Mouse (Mus musculus): ENCODE data around the gene Ucp3.

Ucp3 gene

DNA sequence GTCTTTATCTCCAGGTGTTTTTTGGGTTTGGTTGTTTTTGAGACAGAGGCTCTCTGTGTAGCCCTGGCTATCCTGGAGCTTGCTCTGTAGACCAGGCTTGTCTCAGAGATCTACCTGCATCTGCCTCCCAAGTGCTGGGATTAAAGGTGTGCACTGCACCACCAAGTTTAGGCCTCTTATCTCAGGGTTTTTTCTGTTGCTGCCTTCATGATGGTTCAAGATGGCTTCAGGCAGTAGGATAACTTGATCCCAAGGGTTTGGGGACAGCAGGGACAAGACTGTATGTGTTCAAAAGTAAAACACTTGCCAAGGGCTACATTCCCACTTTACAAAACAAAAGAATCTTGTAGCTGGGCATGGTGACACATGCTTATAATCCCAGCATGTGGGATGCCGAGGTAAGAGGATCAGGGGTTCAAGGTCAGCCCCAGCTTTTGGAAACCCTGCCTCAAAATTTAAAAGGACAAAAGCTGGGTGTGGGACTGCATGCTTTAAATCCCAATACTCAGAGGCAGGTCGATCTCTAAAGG is 29.1 kb downstream of the Ucp3 start:
- no peak for DNase-seq

DNA sequence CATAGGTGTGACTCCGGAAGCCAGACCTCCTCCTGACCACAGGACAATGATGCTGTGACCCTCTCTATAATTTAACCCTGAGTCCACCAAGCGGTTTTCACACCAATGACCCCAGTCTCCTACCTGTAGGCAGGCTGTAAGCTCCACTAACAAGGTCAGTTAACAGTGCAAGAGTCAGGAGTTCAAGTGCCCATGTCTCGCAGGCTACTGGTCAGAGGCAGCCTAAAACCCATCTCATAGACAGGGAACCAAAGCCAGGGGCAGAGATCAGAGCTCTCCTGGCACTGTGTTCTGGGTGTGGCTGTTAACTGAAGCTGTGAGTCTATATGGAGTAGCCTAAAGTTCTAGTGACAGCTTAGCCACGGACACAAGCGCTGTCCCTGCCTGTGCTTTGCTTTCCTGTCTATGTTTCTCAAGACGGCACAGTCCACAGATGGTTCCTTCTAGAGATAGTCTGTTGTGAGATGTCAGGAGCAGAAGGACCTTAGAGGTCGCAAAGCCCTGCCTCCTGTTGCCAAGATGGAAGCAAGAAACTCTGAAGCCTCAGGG is 29.7 kb downstream of the Ucp3 start:
- no peak for DNase-seq

DNA sequence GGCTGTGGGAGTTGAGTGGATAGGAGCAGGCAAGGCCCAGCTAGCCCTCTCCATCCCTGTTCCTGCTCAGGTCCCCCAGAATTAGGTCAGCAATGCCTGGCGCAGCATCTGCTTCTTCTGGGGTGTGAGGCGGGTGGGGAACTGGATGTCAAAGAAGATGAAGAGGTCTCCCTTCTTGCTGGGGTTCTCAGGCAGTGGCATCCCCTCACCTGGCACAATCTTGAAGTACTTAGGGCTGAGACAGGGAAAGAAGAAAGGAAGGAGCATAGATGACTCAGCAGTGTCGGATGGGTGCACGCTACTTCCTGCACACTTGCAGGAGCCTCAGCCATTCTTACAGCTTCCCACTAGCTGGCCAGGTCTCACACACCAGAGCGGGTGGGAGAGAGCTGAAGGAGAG is 30.3 kb downstream of the Ucp3 start:
- DNase-seq = no peak

DNA sequence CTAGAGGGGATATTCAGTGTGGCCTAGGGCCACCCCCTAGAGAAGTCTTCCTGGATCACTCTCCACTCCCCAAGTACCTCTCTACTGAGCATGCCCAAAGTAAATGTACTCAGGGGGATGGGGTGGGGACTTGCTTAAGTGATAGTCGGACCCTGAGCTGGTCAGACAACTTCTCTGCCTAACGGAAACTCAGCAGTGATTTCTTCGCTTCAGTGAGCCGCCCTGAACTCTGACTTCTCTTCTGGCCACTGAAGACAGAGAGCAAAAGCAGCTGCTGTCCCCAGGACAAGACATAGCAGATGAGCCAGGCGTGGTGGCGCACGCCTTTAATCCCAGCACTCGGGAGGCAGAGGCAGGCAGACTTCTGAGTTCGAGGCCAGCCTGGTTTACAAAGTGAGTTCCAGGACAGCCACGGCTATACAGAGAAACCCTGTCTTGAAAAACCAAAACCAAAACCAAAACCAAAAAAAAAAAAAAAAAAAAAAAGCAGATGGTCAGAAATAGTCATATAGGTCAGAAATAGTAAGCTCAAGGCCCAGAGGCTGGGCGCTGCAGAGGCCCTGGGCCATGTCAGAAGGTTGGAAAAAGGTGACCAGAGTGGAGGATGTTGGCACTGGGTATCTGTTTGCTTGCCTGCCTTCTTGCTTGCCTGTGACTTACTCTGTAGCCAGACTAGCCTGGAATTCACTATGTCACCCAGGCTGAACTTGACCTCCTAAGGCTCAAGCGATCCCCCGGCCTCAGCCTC is 32.1 kb downstream of the Ucp3 start:
- no peak for DNase-seq

DNA sequence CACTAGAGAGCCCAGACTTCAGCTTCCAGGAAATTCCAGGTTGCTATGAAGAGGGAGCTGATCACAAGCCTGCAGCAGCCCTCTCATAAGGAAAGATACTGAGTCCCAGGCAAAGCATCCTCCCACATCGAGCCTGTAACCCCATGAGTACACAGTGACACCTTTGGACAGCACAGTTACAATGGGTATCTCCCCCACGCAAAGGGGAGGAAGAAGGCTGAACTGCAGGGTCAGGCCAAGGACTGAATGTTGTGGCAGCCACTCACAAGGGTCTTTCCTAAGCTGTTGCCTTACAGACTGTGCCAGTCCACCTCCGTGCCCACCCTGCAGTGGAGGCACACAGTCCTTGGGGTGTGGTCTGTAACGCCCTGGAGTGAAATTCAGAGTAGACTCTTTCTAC is 33.7 kb downstream of the Ucp3 start:
- no peak for DNase-seq

DNA sequence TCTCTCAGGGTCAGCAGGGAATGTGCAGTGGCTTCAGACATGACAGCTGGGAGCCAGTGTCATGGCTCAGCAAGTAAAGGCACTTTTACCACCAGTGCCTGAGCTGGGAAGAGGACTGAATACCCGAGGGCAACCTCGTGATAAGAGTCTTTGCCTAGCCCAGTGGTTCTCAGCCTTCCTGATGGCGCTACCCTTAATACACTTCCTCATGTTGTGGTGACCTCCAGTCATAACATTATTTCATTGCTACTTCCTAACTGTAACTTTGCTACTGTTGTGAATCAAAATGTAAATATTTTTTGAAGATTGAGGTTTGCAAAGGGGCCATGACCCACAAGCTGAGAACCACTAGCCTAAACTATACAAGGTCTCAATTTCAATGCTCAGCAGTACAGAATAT is 35.9 kb downstream of the Ucp3 start:
- DNase-seq = no peak

DNA sequence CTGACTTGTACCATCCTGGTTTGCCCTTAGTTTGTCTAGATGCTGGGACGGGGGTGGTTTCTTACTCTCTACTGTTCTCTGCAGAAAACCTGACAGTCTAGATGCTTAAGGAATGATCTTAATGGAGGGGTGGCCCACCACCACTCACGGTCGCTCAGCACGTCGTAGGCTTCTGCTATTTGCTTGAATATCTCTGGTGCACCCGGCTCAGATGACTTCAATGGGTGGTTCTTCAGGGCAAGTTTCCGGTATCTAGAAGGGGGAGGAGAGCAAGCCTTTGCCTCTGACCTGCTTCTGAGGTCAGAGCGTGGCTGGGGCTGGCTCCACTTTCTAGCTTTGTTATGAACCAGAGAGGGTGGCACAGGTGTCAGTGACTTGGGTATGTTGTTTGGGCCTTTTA is 38.8 kb downstream of the Ucp3 start:
- no peak for DNase-seq

DNA sequence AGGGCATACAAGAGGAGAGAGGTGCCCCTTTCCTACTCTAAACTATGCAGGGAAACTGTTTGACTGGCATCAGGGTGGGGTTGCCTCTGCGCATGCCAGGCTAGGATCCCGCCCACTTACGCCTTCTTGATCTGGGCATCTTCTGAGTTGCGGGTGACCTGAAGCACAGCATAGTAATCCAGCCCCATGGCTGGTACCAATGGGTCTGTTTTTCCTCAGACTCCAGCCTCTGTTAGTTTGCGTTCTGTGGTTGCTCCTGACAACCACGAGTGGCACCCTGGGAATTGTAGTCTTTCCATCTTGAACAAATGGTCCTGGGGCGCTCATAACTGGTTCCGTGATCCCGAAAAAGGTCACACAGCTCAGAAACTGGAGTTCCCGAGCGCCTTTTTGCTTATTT is 41.8 kb downstream of the Ucp3 start, which contains the start of gene Dnajb13:
Gene Dnajb13, minus strand, starts transcription at position 388 of the 400 bp plus-strand sequence.
- no peak for DNase-seq

DNA sequence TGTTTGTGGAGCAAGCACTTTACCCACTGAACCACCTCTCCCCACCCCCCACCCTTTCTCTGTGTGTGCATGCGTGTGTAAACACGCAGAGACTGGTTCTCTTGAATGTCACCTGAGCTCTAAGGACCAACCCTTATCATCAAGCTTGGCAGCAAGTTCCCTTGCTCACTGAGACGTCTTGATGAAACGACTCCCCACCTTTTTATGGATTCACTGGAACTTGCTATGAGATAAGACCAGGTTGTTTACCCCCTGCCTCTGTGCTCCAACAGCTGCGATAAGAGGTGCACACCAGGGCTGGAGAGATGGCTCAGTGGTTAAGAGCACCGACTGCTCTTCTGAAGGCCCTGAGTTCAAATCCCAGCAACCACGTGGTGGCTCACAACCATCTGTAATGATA is 47.4 kb downstream of the Ucp3 start:
- no peak for DNase-seq

DNA sequence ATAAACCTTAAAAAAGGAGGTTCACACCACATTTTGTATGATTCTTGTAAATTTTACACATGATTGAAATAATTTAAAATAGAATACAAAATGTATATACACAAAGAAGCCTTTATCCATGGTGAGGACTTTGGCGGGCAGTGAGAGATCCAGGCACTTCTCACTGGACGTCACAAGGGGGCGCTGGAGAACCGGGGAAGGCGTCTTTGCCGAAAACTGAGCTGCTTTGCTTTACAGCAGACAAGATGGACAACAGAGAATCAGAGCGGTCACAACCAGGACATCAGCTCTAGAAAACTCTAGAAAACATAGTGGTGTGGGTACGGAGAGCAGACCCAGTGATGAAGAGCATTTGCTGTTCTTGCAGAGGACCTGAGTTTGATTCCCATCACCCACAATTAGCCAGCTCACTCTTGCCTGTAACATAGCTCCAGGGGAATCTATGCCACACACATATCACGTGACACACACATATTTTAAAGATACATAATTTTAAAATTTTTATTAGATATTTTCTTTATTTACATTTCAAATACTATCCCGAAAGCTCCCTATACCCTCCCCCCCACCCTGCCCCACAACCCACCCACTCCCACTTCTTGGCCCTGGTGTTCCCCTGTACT is 48.0 kb downstream of the Ucp3 start:
- peak; percentile 69 for DNase-seq

DNA sequence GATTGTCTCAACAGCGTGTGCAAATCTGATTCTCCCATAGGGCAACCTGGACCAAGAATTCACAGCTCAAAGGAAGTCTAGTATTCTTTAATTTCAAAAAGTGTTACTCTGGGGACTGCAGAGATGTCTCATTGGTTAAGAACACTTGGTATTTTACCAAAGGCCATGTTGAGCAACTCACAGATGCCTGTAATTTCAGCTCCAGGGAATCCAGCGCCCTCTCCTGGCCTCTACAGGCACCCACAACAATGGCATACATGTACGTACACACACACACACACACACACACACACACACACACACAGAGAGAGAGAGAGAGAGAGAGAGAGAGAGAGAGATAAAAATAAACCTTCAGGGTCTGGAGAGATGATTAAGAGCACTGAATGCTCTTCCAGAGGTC is 49.4 kb downstream of the Ucp3 start:
- DNase-seq = no peak

DNA sequence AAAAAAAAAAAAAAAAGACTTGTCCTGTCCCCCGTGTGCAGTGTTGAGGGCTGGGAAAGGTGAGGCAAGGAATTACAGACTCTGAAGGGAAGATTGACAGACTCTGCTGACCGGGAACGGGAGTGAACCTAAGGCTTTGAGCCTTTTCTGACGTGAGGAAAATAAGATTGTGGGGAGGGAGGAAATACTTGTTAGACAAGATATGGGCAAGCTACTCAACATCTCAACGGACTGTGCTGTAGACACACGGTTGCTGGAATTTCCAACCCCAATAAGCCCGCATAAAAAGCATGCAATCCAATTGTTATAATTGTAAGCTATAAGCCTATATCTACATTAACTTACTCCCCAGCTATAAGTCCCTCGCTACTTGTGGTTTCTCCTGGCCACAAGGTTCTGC is 51.9 kb downstream of the Ucp3 start:
- DNase-seq = no peak

DNA sequence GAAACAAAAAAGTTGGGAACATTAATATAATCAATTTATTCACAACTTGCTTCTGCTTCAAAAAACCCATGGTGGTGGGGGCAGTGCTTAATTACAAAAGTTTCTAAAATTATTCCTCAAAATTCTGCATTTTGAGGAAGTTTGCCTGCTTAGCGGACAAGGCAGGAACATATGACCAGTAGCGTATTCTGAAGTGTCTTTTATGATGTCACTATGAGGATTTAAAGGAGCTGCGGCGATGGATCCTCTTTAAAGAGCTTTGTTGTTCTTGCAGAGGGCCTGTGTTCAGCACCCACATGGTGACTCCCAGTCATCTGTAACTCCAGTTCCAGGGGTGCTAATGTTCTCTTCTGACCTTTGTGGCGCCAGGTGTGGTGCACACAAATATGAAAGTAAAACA is 58.0 kb downstream of the Ucp3 start:
- no peak for DNase-seq

DNA sequence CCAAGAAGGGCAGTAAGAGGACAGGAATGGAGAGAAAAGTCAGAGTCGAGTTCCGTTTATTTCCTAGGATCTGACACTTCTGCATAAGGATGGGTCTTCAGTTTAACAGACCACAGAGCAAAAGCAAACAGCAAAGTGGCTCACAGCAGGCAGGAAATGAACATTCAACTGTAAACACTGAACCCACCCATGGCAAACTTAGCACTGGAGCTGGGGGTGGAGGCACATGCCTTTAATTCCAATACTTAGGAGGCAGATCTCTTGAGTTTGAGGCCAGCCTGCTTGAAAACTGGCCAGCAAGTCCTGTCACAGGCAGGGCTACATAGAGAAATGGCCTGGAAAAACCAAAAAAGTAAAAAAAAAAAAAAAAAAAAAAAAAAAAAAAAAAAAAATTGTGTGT is 60.7 kb downstream of the Ucp3 start:
- no peak for DNase-seq

DNA sequence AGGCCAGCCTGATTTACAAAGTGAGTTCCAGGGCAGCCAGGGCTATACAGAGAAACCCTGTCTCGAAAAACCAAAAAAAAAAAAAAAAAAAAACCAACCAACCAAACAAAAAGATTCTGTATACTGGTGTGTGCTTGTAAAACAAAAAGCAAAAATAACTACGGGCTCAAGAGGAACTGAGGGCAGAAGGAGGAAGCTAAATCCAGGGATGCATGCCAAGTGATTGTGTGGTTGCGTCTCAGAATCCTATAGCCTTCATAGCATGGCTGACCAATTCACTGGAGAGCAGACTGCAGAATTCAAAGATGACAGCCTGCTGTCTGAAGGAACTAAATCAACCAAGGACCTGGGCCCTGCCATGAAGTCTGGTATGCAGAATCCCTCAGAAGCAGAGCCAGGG is 61.4 kb downstream of the Ucp3 start:
- no peak for DNase-seq

DNA sequence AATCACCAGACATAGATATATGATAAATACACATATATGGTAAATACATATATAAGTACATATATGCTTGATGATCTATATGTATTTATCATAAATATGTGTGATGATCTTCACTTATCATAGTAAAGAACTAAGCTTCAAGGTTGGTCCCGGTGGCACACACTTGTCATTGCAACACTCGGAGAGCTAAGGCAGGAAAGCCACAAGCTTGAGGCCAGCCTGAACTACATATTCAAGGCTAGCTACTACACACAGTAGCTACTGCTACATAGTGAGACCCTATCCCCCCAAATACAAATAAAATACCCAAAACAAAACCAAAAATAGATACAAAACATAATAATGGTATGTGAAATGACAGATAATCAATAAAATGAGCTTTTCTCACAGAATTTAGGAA is 63.0 kb downstream of the Ucp3 start:
- no peak for DNase-seq
